Mouse (Mus musculus) ES-E14 (cell line): Measurements from ENCODE around the gene Fermt2.

Source experiments
- MAFK ChIP-seq: IDR thresholded peaks from 2 replicates; pipeline ENCODE4 v1.6.1; 2014; ENCODE audit warnings: mild to moderate bottlenecking, low read depth, low read length, inconsistent platforms; ENCODE audit not compliant: insufficient read depth
- ZC3H11A ChIP-seq: IDR thresholded peaks from 2 replicates; pipeline ENCODE4 v1.6.1; 2012; ENCODE audit warnings: low read depth, mild to moderate bottlenecking, inconsistent platforms, low read length, borderline replicate concordance
- ZNF384 ChIP-seq: IDR thresholded peaks from 2 replicates; pipeline ENCODE4 v1.6.1; 2012; ENCODE audit warnings: low read depth, low read length, inconsistent platforms

DNA sequence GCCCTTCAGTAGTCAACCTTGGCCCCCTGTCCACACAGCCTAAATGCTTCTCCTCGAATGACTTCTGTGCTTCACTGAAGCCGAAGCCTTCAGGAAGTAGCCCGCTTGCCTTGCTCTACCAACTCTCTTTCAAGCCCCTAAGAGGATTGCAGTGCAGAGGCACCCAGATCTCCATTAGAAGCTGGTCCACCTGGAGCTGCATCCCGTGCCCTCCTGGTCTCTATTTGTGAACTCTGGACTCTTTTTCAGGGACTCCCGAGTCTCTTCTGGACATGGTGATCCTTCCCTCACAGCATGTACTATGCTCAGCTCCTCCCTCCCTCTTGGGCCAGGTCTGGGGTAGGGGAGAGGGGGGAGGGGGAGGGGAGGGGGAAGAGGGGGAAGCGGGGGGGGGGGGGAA is 14.1 kb upstream of the Fermt2 start:
- no peak for TF ChIP-seq MAFK
- no peak for TF ChIP-seq ZC3H11A
- no peak for TF ChIP-seq ZNF384
